Mouse (Mus musculus) urinary bladder, postnatal 4 days (tissue): ENCODE measurements around the gene Tas2r120.
"Not testable (repeated sequence)": the region's sequence is repeated elsewhere in the genome, so short reads cannot be mapped to it uniquely, and the experiment has no call there.

Experiments used
- DNase-seq, 2 experiments: peaks; one replicate each; pipeline ENCODE4 v3.0.0; 2021 to 2022; ENCODE audit warnings: low spot score in 2 of 2

Tas2r120 gene

DNA sequence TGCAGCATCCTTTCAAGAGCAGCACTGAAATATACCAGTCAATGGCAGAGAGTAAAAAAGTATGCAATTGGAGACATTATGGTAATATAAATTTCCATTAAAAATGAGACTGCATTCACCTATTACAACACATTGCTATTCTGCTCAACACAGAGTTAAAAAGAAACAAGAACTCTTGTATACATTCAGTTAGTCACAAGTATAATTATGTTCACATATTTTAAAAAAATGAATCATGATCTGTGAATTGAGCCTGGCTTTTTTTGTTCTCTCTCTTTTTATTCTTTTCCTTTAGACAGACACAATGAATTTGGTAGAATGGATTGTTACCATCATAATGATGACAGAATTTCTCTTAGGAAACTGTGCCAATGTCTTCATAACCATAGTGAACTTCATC is at the start of gene Tas2r120:
TSS of gene Tas2r120 (plus strand) at position 301 of the 400 bp plus-strand sequence.
- no peak for DNase-seq

DNA sequence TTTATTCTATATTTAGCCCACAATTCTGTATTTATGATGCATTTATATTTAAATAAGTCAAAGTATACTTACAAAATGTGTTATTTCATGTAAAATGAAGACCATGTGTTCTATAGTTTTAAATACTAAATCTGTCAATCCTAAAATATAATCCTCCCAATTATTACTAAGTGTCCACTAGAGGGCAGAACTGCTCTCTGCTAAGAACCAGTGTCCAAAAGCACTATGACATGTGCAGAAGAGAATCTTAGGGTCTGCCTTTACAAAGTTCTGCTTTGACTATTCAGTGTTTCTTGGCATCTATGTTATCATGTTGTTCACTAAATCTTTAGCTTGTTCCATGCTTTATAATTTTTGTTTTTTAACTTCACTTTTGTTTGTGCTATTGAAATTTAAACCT is 7.4 kb upstream of the Tas2r120 start:
- no peak for DNase-seq

- no peak for DNase-seq
Measured at GRCm38 (mm10) chr6:132651426-132651825, 5.3 kb upstream of the Tas2r120 start, which contains the start of gene A630073D07Rik. Gene A630073D07Rik, minus strand, starts transcription at chr6:132651526.

DNA sequence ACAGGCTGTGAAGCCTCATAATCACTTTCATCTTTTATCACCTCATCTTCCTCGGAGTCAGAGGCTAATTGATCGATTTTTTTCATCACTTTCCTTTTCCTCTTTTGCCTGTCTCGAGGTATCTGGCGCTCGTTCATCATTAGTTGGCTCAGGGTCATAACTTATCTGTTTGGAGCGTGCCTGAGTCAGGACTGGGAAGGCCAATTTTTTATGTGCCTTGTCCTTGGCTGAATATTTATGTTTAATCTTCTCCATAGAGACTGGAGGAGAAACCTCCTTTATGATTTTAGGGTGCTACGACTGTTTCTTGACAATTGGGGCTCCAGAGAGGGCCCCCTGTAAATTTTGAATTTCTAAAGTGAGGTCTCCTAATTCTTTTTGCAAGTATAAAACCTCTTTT is 34.8 kb downstream of the Tas2r120 start:
- DNase-seq: not testable (repeated sequence)

DNA sequence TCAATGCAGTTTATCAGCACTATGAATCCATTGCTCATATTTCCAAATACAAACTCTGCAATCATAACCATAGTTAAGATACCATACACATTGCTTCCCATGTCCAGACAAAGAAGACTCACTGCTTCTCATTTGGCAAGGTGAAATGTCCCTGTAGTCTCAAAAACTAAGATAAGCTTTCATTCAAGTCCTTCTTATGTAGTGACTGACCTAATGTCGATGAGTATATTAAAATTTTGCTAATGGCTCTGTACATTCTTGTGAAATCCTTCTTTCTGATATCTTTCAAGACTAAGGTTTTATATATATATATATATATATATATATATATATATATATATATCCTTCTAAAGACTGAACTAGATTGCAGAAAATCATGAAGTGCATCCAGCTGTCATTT is 44.2 kb downstream of the Tas2r120 start, which contains the start of gene Tas2r121:
TSS of gene Tas2r121 (minus strand) at position 101 of the 400 bp plus-strand sequence.
- no peak for DNase-seq
